Comparison of ENCODE assay signal across 14 mouse cellular contexts in genomic region chr17:93198213-93198612, GRCm38 (mm10). TPM values are rescaled to one million over a fixed set of nuclear protein-coding genes. Genes with fewer than 3 reads are reported as not detected.
A peak's percentile ranks its signal among the peaks of the same experiment; 100 is the strongest.
DNase-seq lines count a peak whose midpoint lies in the region; ATAC-seq and TF ChIP-seq lines count a peak whose summit lies in the region.
"Had no signal": no experiment of that assay in that cellular context is flagged by ENCODE, and none has a peak within 500 bp of the region (broad histone marks: within the 10 kb centered on the region; RNA-seq: fewer than 3 reads in every experiment).

No protein-coding gene starts in this region.

- H3K4me3 ChIP-seq in midbrain, embryonic 10.5 days, result no peak overlapping the region
- no peak overlapping the region for H3K4me3 ChIP-seq in midbrain, postnatal 0 days (ENCODE audit: low read depth, low read length)
- H3K4me3 ChIP-seq in limb, embryonic 11.5 days (ENCODE audit: low read depth, low read length), result no peak overlapping the region
- H3K4me3 ChIP-seq: embryonic facial prominence, embryonic 15.5 days; heart, embryonic 12.5 days; limb, embryonic 13.5 days had no signal

- peaks cover 42% of the 10 kb centered on the region for H3K4me1 ChIP-seq in midbrain, embryonic 10.5 days
- 0 out of 2 replicates have a peak, but pooled peaks cover 2% of the 10 kb centered on the region for H3K4me1 ChIP-seq in midbrain, postnatal 0 days (ENCODE audit: insufficient read depth, low read length)
- peaks cover 9% of the 10 kb centered on the region; the same call in 1 of the 2 replicates for H3K4me1 ChIP-seq in limb, embryonic 11.5 days (ENCODE audit: control insufficient read depth, insufficient read depth, low read length)

- no peak overlapping the region for H3K9ac ChIP-seq in midbrain, postnatal 0 days (replicated peaks; ENCODE audit: low read length, poor library complexity, severe bottlenecking)
- H3K9ac ChIP-seq in limb, embryonic 11.5 days (ENCODE audit: low read length), result no peak overlapping the region
- H3K9ac ChIP-seq: embryonic facial prominence, embryonic 15.5 days; heart, embryonic 12.5 days; limb, embryonic 13.5 days had no signal

- no peak for TF ChIP-seq CTCF in midbrain, postnatal 0 days (IDR thresholded peaks at IDR 0.05)

- 11% methylated on average over 4 of the region's 4 CpGs for WGBS in midbrain, embryonic 10.5 days
- 19% methylated on average over 4 of the region's 4 CpGs for WGBS in midbrain, postnatal 0 days
- WGBS in limb, embryonic 11.5 days, result 16% methylated on average over 4 of the region's 4 CpGs

- no peak overlapping the region; the same call in 1 of the 2 replicates for H3K4me2 ChIP-seq in midbrain, postnatal 0 days (ENCODE audit: low read depth, low read length, poor library complexity, severe bottlenecking)
- H3K4me2 ChIP-seq in limb, embryonic 11.5 days (ENCODE audit: low read depth, severe bottlenecking), result no peak overlapping the region
- H3K4me2 ChIP-seq: embryonic facial prominence, embryonic 15.5 days; heart, embryonic 12.5 days; limb, embryonic 13.5 days had no signal

- peaks cover 63% of the 10 kb centered on the region for H3K27me3 ChIP-seq in midbrain, embryonic 10.5 days (ENCODE audit: low read depth, poor library complexity, severe bottlenecking)
- H3K27me3 ChIP-seq in midbrain, postnatal 0 days (ENCODE audit: insufficient read depth, low read length), result peaks cover 7% of the 10 kb centered on the region; the same call in 1 of the 2 replicates
- H3K27me3 ChIP-seq in limb, embryonic 11.5 days (ENCODE audit: control insufficient read depth, insufficient read depth, low read length), result peaks cover 49% of the 10 kb centered on the region

- intact Hi-C loops in heart, postnatal 14 days (cut with DNase I), result no loop called here

- DNase-seq in midbrain, embryonic 10.5 days (ENCODE audit: low spot score), result peak; percentile 30
- DNase-seq in midbrain, postnatal 0 days (ENCODE audit: low spot score), result no peak
- DNase-seq in embryo, embryonic 10.5 days (ENCODE audit: low spot score), result peak; percentile 65
- peak; percentile 37 for DNase-seq in limb, embryonic 11.5 days (ENCODE audit: low spot score)
- no peak for DNase-seq in heart, postnatal 14 days
- DNase-seq in frontal cortex, postnatal 25 days (ENCODE audit: low spot score in 2 of 2), result no peak
- DNase-seq: cerebellum, adult 11 months; lung, adult 2 months; thymus, postnatal 4 days had no signal

- H3K9me3 ChIP-seq in midbrain, embryonic 10.5 days (replicated peaks), result no peaks in the 10 kb centered on the region
- no peaks in the 10 kb centered on the region for H3K9me3 ChIP-seq in midbrain, postnatal 0 days (ENCODE audit: low read length)
- no peaks in the 10 kb centered on the region for H3K9me3 ChIP-seq in limb, embryonic 11.5 days (ENCODE audit: control insufficient read depth, low read length)
- H3K9me3 ChIP-seq: embryonic facial prominence, embryonic 15.5 days; heart, embryonic 12.5 days; limb, embryonic 13.5 days had no signal

- no peaks in the 10 kb centered on the region for H3K36me3 ChIP-seq in midbrain, embryonic 10.5 days
- H3K36me3 ChIP-seq in midbrain, postnatal 0 days (ENCODE audit: insufficient read depth, low read length), result no peaks in the 10 kb centered on the region
- no peaks in the 10 kb centered on the region for H3K36me3 ChIP-seq in limb, embryonic 11.5 days (ENCODE audit: control insufficient read depth, insufficient read depth, low read length)
- H3K36me3 ChIP-seq: embryonic facial prominence, embryonic 15.5 days; heart, embryonic 12.5 days; limb, embryonic 13.5 days had no signal

- no peak overlapping the region for H3K27ac ChIP-seq in midbrain, embryonic 10.5 days (replicated peaks)
- no peak overlapping the region for H3K27ac ChIP-seq in midbrain, postnatal 0 days (ENCODE audit: low read depth, low read length)
- H3K27ac ChIP-seq in limb, embryonic 11.5 days (replicated peaks; ENCODE audit: low read depth, low read length), result no peak overlapping the region
- H3K27ac ChIP-seq: embryonic facial prominence, embryonic 15.5 days; limb, embryonic 13.5 days had no signal

- ATAC-seq in midbrain, postnatal 0 days (ENCODE audit: low FRiP score), result no peak
- ATAC-seq in limb, embryonic 11.5 days (ENCODE audit: insufficient number of reproducible peaks, low FRiP score, low TSS enrichment, low read depth), result no peak
- no peak for ATAC-seq in monocyte, adult 5-6 weeks (replicated peaks; ENCODE audit: insufficient number of reproducible peaks, low FRiP score, low TSS enrichment, poor library complexity, severe bottlenecking)
- ATAC-seq: inflammation-experienced regulatory T-cells, adult 6 months had no signal

RNA-seq across cellular contexts. Expression of gene Adcyap1, which starts 0.6 kb away (rescaled TPM):
- 2.9 and 8.8 TPM in 2 replicates for polyA plus RNA-seq in midbrain, embryonic 10.5 days (2016; fragmentation: Nextera tagmentation; extraction: Ambion mirVana)
- 21.0 and 34.6 TPM in 2 replicates for total RNA-seq in midbrain, postnatal 0 days (2014; rRNA removed)
- polyA plus RNA-seq in midbrain, postnatal 0 days (2015; fragmentation: Nextera tagmentation; extraction: Ambion mirVana), result 32.8 and 34.1 TPM in 2 replicates
- 0.09 and 0.44 TPM in 2 replicates for polyA plus RNA-seq in limb, embryonic 11.5 days (2014; fragmentation: Nextera tagmentation; extraction: Ambion mirVana)
- not detected for total RNA-seq in heart, postnatal 14 days (2021)
- not detected in 3 replicates for total RNA-seq in monocyte, adult 5-6 weeks (2017)
- polyA plus RNA-seq: inflammation-experienced regulatory T-cells, adult 6 months; lung, adult 2 months had no signal

Comparison
In these comparisons a context has a peak if more than half of its experiments do, and no peak if none do; other contexts are left out.
1. DNase-seq: peak in midbrain, embryonic 10.5 days (single experiment), embryo, embryonic 10.5 days (single experiment) and limb, embryonic 11.5 days (single experiment); none in midbrain, postnatal 0 days (single experiment), heart, postnatal 14 days (0 of 2) and frontal cortex, postnatal 25 days (0 of 2).
2. RNA of gene Adcyap1, which starts 0.6 kb away (total RNA-seq): 21.0 to 34.6 TPM in midbrain, postnatal 0 days; not detected in heart, postnatal 14 days and not detected in monocyte, adult 5-6 weeks; every median in the first group is over 10 times any median in the second.